Mouse (Mus musculus) bone marrow macrophage, adult 2 months (primary cell): ENCODE measurements around the gene Wbp1.

Source experiments
- CTCF ChIP-seq: IDR thresholded peaks from 2 replicates; pipeline ENCODE4 v1.5.1; 2012; ENCODE audit warnings: low read depth, mild to moderate bottlenecking, low read length, moderate library complexity
- POLR2A ChIP-seq: IDR thresholded peaks from 2 replicates; pipeline ENCODE4 v1.6.1; 2012; ENCODE audit warnings: mild to moderate bottlenecking, low read depth, low read length, borderline replicate concordance

DNA sequence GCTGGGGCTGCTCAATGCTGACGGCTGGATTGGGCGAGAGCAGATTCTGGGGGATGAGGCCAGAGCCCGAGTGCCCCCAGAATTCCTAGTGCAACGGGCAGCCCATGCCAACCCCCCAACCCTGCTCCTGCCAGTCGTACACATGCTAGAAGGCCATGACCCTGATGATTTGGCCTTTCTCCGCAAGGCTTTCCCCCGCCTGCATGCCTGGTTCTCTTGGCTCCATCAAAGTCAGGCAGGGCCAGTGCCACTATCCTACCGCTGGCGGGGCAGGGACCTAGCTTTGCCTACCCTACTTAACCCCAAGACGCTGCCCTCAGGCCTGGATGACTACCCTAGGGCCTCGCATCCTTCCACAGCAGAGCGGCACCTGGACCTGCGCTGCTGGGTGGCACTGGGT, 3.7 kb downstream of the Wbp1 start:
- TF ChIP-seq CTCF, result no peak
- no peak for TF ChIP-seq POLR2A
